Mouse (Mus musculus): ENCODE results near the gene Dennd1b. TPM values are rescaled to one million over a fixed set of nuclear protein-coding genes. Genes with fewer than 3 reads are reported as not detected.

Gene Dennd1b
- total and polyA plus RNA-seq, 3 experiments: 8.0 to 8.9 (median 8.0) TPM

DNA sequence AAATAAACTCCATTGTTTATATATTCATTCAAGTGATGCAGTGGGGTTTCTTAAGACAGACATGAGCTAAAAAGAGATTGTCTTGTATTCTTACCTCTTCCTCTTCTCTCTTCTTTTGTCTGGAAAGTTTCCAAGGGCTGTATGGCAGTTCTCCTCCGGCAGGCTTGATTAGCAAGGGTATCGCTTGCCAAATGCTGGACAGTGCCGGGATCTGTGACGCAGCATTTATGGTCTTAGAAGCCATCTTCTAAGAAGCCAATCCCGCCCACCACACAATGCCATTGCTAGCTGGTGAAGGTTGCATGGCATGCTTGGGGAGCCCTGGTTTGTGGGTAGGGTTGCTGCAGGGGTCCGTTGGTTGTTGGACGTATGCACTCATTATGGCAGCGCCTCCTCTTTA, 115.8 kb downstream of the Dennd1b start:
- Histone ChIP-seq H3K27ac (ENCODE audit: insufficient read depth, low read depth) (no peak overlapping the region), H3K4me2 (ENCODE audit: insufficient read depth, low read depth, poor library complexity, severe bottlenecking) (no peak overlapping the region), H3K4me1 (ENCODE audit: control insufficient read depth in 1 of 2, insufficient read depth in 2 of 2) (no peaks in the 10 kb centered on the region), H3K27me3 (replicated peaks) (no peaks in the 10 kb centered on the region), H3K36me3 (replicated peaks in 1 of 2; ENCODE audit: control insufficient read depth in 1 of 2, insufficient read depth in 1 of 2, low read length in 1 of 2) (peaks cover 0 to 28% of the 10 kb centered on the region in 2 experiments), H3K9me3 (replicated peaks; ENCODE audit: low read length) (no peaks in the 10 kb centered on the region), H3K4me3 (replicated peaks in 1 of 3; ENCODE audit: low read depth in 2 of 3, low read length in 2 of 3, poor library complexity in 1 of 3) (no peak overlapping the region), H3K79me2 (replicated peaks; ENCODE audit: control insufficient read depth, extremely low read depth, insufficient read depth, poor library complexity, severe bottlenecking) (no peaks in the 10 kb centered on the region), H3K9ac (ENCODE audit: insufficient read depth, low read depth) (no peak overlapping the region)
- TF ChIP-seq KAT2A (IDR thresholded peaks at IDR 0.05; ENCODE audit: insufficient replicate concordance, low read length): no peak
- no peak for TF ChIP-seq MAFK (IDR thresholded peaks at IDR 0.05; ENCODE audit: insufficient replicate concordance, low read length)
- TF ChIP-seq JUN (IDR thresholded peaks at IDR 0.05; ENCODE audit: insufficient read depth, low read depth, low read length): no peak
- no peak for TF ChIP-seq RAD21 (IDR thresholded peaks at IDR 0.05; ENCODE audit: low read depth, low read length)
- TF ChIP-seq USF2 (conservative IDR thresholded peaks at IDR 0.05; ENCODE audit: low read depth, low read length): no peak
- TF ChIP-seq POLR2A (IDR thresholded peaks at IDR 0.05; ENCODE audit: low read depth, low read length): no peak
- TF ChIP-seq MYC (IDR thresholded peaks at IDR 0.05; ENCODE audit: low read depth, low read length): no peak
- TF ChIP-seq ZMIZ1 (IDR thresholded peaks at IDR 0.05; ENCODE audit: low read depth, low read length): no peak
- no peak for TF ChIP-seq MXI1 (IDR thresholded peaks at IDR 0.05; ENCODE audit: low read depth, low read length)
- no peak for TF ChIP-seq EP300 (IDR thresholded peaks at IDR 0.05; ENCODE audit: low read length)
- no peak for TF ChIP-seq GABPA (IDR thresholded peaks at IDR 0.05; ENCODE audit: insufficient replicate concordance, low read depth, low read length)
- TF ChIP-seq POLR2AphosphoS2 (IDR thresholded peaks at IDR 0.05; ENCODE audit: low read depth, low read length): no peak
- no peak for TF ChIP-seq E2F4 (IDR thresholded peaks at IDR 0.05; ENCODE audit: insufficient replicate concordance, low read depth, low read length)
- TF ChIP-seq ELF1 (IDR thresholded peaks at IDR 0.05; ENCODE audit: low read depth, low read length): no peak
- no peak for TF ChIP-seq RCOR1 (conservative IDR thresholded peaks at IDR 0.05; ENCODE audit: low read depth, low read length)
- no peak for DNase-seq (ENCODE audit: extremely low read depth)
- in situ Hi-C loops (cut with MboI; ENCODE audit: low pct_ligation_motif_present, low pct_unique_long_range_greater_than_20kb, low sequenced_read_pairs): loop anchor here (25.0 kb wide), 1 partner anchor 242 kb away; the partner anchor contains the start of gene Lhx9
- dilution Hi-C loops (cut with MboI; ENCODE audit: extremely low pct_ligation_motif_present, extremely low pct_unique_long_range_greater_than_20kb, low sequenced_read_pairs): no loop called here

DNA sequence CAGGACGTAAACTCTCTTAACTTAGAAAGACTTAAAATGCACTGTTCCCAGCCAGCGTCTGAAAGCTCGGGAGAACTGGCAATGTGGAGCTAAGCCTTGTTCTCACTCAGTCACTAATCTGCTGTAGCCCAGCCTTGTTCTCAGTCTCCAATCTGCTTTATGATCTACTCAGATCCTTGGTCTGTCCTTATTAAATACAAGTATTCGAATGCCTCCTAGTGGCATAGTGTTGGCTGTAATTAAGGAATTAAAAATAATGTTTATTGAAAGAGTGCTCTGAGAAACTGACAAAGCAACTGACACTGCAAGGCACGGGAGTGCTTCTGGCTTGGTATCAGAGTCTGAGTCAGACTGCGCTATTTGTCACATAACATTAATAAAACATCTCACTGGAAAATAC, 116.3 kb downstream of the Dennd1b start:
- Histone ChIP-seq H3K4me1 (ENCODE audit: control insufficient read depth in 1 of 2, insufficient read depth in 2 of 2) (no peaks in the 10 kb centered on the region), H3K4me2 (ENCODE audit: insufficient read depth, low read depth, poor library complexity, severe bottlenecking) (no peak overlapping the region), H3K9me3 (replicated peaks; ENCODE audit: low read length) (no peaks in the 10 kb centered on the region), H3K36me3 (replicated peaks in 1 of 2; ENCODE audit: control insufficient read depth in 1 of 2, insufficient read depth in 1 of 2, low read length in 1 of 2) (peaks cover 0 to 26% of the 10 kb centered on the region in 2 experiments), H3K27ac (ENCODE audit: insufficient read depth, low read depth) (no peak overlapping the region), H3K9ac (ENCODE audit: insufficient read depth, low read depth) (no peak overlapping the region), H3K27me3 (replicated peaks) (no peaks in the 10 kb centered on the region), H3K79me2 (replicated peaks; ENCODE audit: control insufficient read depth, extremely low read depth, insufficient read depth, poor library complexity, severe bottlenecking) (no peaks in the 10 kb centered on the region), H3K4me3 (replicated peaks in 1 of 3; ENCODE audit: low read depth in 2 of 3, low read length in 2 of 3, poor library complexity in 1 of 3) (no peak overlapping the region)
- in situ Hi-C loops (cut with MboI; ENCODE audit: low pct_ligation_motif_present, low pct_unique_long_range_greater_than_20kb, low sequenced_read_pairs) (loop anchor here (25.0 kb wide), 1 partner anchor 242 kb away; the partner anchor contains the start of gene Lhx9), dilution Hi-C loops (cut with MboI; ENCODE audit: extremely low pct_ligation_motif_present, extremely low pct_unique_long_range_greater_than_20kb, low sequenced_read_pairs) (no loop called here)
- no peak for TF ChIP-seq SMC3 (IDR thresholded peaks at IDR 0.05; ENCODE audit: low read depth, low read length)
- TF ChIP-seq NRF1 (IDR thresholded peaks at IDR 0.05; ENCODE audit: low read depth, low read length): no peak
- no peak for TF ChIP-seq USF1 (IDR thresholded peaks at IDR 0.05; ENCODE audit: low read depth, low read length)
- no peak; the same call in 1 of the 2 replicates for TF ChIP-seq RAD21 (IDR thresholded peaks at IDR 0.05; ENCODE audit: low read depth, low read length)
- DNase-seq (ENCODE audit: extremely low read depth): no peak
